In genomic region chr7:125663654-125664053, GRCm38 (mm10) we compare ENCODE assay signal across 22 mouse cellular contexts. TPM values are rescaled to one million over a fixed set of nuclear protein-coding genes. Genes with fewer than 3 reads are reported as not detected.
A peak's percentile ranks its signal among the peaks of the same experiment; 100 is the strongest.
DNase-seq lines count a peak whose midpoint lies in the region; ATAC-seq and TF ChIP-seq lines count a peak whose summit lies in the region.
"Had no signal": no experiment of that assay in that cellular context is flagged by ENCODE, and none has a peak within 500 bp of the region (broad histone marks: within the 10 kb centered on the region; RNA-seq: fewer than 3 reads in every experiment).

No protein-coding gene starts in this region.

- H3K4me2 ChIP-seq in heart, embryonic 13.5 days: no peak overlapping the region
- H3K4me2 ChIP-seq in heart, embryonic 16.5 days (ENCODE audit: low read depth, low read length): no peak overlapping the region
- no peak overlapping the region for H3K4me2 ChIP-seq in heart, postnatal 0 days (ENCODE audit: low read depth, low read length)
- no peak overlapping the region for H3K4me2 ChIP-seq in heart, embryonic 12.5 days

- WGBS in heart, embryonic 13.5 days: 68% methylated on average over 3 of the region's 3 CpGs
- WGBS in heart, embryonic 16.5 days: 59% methylated on average over 3 of the region's 3 CpGs
- WGBS in heart, embryonic 10.5 days: 78% methylated on average over 3 of the region's 3 CpGs
- 54% methylated on average over 3 of the region's 3 CpGs for WGBS in heart, postnatal 0 days
- WGBS in heart, embryonic 12.5 days: 55% methylated on average over 3 of the region's 3 CpGs

- H3K4me3 ChIP-seq in heart, embryonic 13.5 days: no peak overlapping the region
- H3K4me3 ChIP-seq in heart, embryonic 16.5 days (ENCODE audit: low read length): no peak overlapping the region
- no peak overlapping the region for H3K4me3 ChIP-seq in heart, embryonic 10.5 days
- no peak overlapping the region for H3K4me3 ChIP-seq in heart, postnatal 0 days (ENCODE audit: low read depth, low read length)
- no peak overlapping the region for H3K4me3 ChIP-seq in heart, embryonic 12.5 days

- H3K27ac ChIP-seq in heart, embryonic 13.5 days (replicated peaks): 0 out of 2 replicates have a peak overlapping the region, but pooled peaks have one; percentile 12
- H3K27ac ChIP-seq in heart, embryonic 16.5 days (ENCODE audit: low read length): no peak overlapping the region
- no peak overlapping the region for H3K27ac ChIP-seq in heart, embryonic 10.5 days
- 0 out of 2 replicates have a peak overlapping the region, but pooled peaks have one; percentile 18 for H3K27ac ChIP-seq in heart, postnatal 0 days (ENCODE audit: low read depth)
- no peak overlapping the region for H3K27ac ChIP-seq in heart, embryonic 12.5 days (ENCODE audit: poor library complexity, severe bottlenecking)

- no peak overlapping the region for H3K9ac ChIP-seq in heart, embryonic 13.5 days
- H3K9ac ChIP-seq in heart, embryonic 16.5 days (ENCODE audit: low read length): no peak overlapping the region
- H3K9ac ChIP-seq in heart, postnatal 0 days (replicated peaks; ENCODE audit: low read depth, low read length): no peak overlapping the region
- H3K9ac ChIP-seq in heart, embryonic 12.5 days: no peak overlapping the region

- H3K27me3 ChIP-seq in heart, embryonic 13.5 days (replicated peaks): no peaks in the 10 kb centered on the region
- H3K27me3 ChIP-seq in heart, embryonic 16.5 days (ENCODE audit: control insufficient read depth, insufficient read depth, low read length): no peaks in the 10 kb centered on the region
- no peaks in the 10 kb centered on the region for H3K27me3 ChIP-seq in heart, embryonic 10.5 days (ENCODE audit: insufficient read depth, poor library complexity, severe bottlenecking)
- H3K27me3 ChIP-seq in heart, postnatal 0 days (ENCODE audit: control insufficient read depth, insufficient read depth, low read length): no peaks in the 10 kb centered on the region
- no peaks in the 10 kb centered on the region for H3K27me3 ChIP-seq in heart, embryonic 12.5 days (replicated peaks)
- H3K27me3 ChIP-seq: CH12.LX, Patski had no signal

- no peak for ATAC-seq in heart, embryonic 13.5 days (ENCODE audit: extremely low read depth, insufficient number of reproducible peaks, low FRiP score, low TSS enrichment)
- ATAC-seq in heart, embryonic 16.5 days (replicated peaks; ENCODE audit: extremely low read depth, insufficient read depth, low FRiP score): peak; percentile 14; the same call in 1 of the 2 replicates
- peak; percentile 82 for ATAC-seq in heart, postnatal 0 days (ENCODE audit: insufficient read depth, low read depth)
- no peak for ATAC-seq in heart, embryonic 12.5 days (ENCODE audit: insufficient number of reproducible peaks, low FRiP score)
- ATAC-seq: activated CD4-positive, CD25-positive, alpha-beta regulatory T cell, adult 4 months; CD4-positive, CD25-positive, alpha-beta regulatory T cell, adult 4 months; Patski had no signal

- intact Hi-C loops in heart, postnatal 10 days (cut with DNase I): no loop called here

- 0 out of 2 replicates have a peak, but pooled peaks cover 3% of the 10 kb centered on the region for H3K4me1 ChIP-seq in heart, embryonic 13.5 days
- H3K4me1 ChIP-seq in heart, embryonic 16.5 days (ENCODE audit: control insufficient read depth, insufficient read depth, low read length): no peaks in the 10 kb centered on the region
- H3K4me1 ChIP-seq in heart, embryonic 10.5 days: no peaks in the 10 kb centered on the region
- H3K4me1 ChIP-seq in heart, postnatal 0 days (ENCODE audit: control insufficient read depth, insufficient read depth): no peaks in the 10 kb centered on the region
- no peaks in the 10 kb centered on the region for H3K4me1 ChIP-seq in heart, embryonic 12.5 days (replicated peaks)

- DNase-seq in heart, postnatal 4 days: no peak
- no peak for DNase-seq in heart, embryonic 10.5 days (ENCODE audit: low spot score)
- DNase-seq in heart, postnatal 0 days (ENCODE audit: low spot score): peak; percentile 19
- no peak for DNase-seq in heart, adult 11 months
- DNase-seq in heart, postnatal 10 days: peak; percentile 40 to 54
- DNase-seq: adrenal gland, adult 2 months; adrenal gland, adult 8-10 months; adrenal gland, postnatal 10 days; adrenal gland, postnatal 14 days; adrenal gland, postnatal 25 days; adrenal gland, postnatal 36 days; B cell, adult 2 months; cerebellum, adult 11 months; cerebellum, adult 11-12 months had no signal

- no peaks in the 10 kb centered on the region for H3K9me3 ChIP-seq in heart, embryonic 13.5 days
- no peaks in the 10 kb centered on the region for H3K9me3 ChIP-seq in heart, embryonic 16.5 days (replicated peaks; ENCODE audit: control insufficient read depth, low read length)
- H3K9me3 ChIP-seq in heart, embryonic 10.5 days: no peaks in the 10 kb centered on the region
- no peaks in the 10 kb centered on the region for H3K9me3 ChIP-seq in heart, postnatal 0 days (replicated peaks; ENCODE audit: control insufficient read depth, low read length)
- H3K9me3 ChIP-seq in heart, embryonic 12.5 days (replicated peaks): no peaks in the 10 kb centered on the region
- H3K9me3 ChIP-seq: G1E had no signal

- TF ChIP-seq EP300 in heart, postnatal 0 days (IDR thresholded peaks at IDR 0.05; ENCODE audit: low read depth): 0 out of 2 replicates have a peak, but pooled peaks have one; percentile 11

- TF ChIP-seq CTCF in heart, postnatal 0 days (IDR thresholded peaks at IDR 0.05; ENCODE audit: low read depth): no peak

- H3K36me3 ChIP-seq in heart, embryonic 13.5 days: peaks cover 100% of the 10 kb centered on the region
- H3K36me3 ChIP-seq in heart, embryonic 16.5 days (ENCODE audit: control insufficient read depth, insufficient read depth): peaks cover 73% of the 10 kb centered on the region
- H3K36me3 ChIP-seq in heart, embryonic 10.5 days: peaks cover 100% of the 10 kb centered on the region
- H3K36me3 ChIP-seq in heart, postnatal 0 days (replicated peaks; ENCODE audit: control insufficient read depth, insufficient read depth, low read length): peaks cover 84% of the 10 kb centered on the region
- peaks cover 93% of the 10 kb centered on the region for H3K36me3 ChIP-seq in heart, embryonic 12.5 days

RNA-seq across cellular contexts. Expression of gene Gtf3c1, which starts 43.9 kb away (rescaled TPM):
- polyA plus RNA-seq in heart, embryonic 13.5 days (2015; fragmentation: Nextera tagmentation; extraction: Ambion mirVana): 25.5 and 26.0 TPM in 2 replicates
- total RNA-seq in heart, postnatal 4 days (2021): 10 to 100 TPM; 87.6 to 97.4 TPM
- polyA plus RNA-seq in heart, embryonic 16.5 days (2015; fragmentation: Nextera tagmentation; extraction: Ambion mirVana): 25.8 and 32.4 TPM in 2 replicates
- 36.2 and 43.6 TPM in 2 replicates for polyA plus RNA-seq in heart, embryonic 10.5 days (2016; fragmentation: Nextera tagmentation; extraction: Ambion mirVana)
- total RNA-seq in heart, postnatal 0 days (2014; rRNA removed; ENCODE audit: low replicate concordance): 66.6 and 70.8 TPM in 2 replicates
- polyA plus RNA-seq in heart, postnatal 0 days (2015; fragmentation: Nextera tagmentation; extraction: Ambion mirVana): 14.5 and 14.9 TPM in 2 replicates
- 10 to 100 TPM; 73.5 to 87.1 TPM for total RNA-seq in heart, postnatal 10 days (2021)
- 43.7 TPM in 2 replicates for polyA plus RNA-seq in heart, embryonic 12.5 days (2016; fragmentation: Nextera tagmentation; extraction: Ambion mirVana)

RNA-seq across cellular contexts. Expression of gene D430042O09Rik, which starts 44.0 kb away (rescaled TPM):
- polyA plus RNA-seq in heart, embryonic 13.5 days (2015; fragmentation: Nextera tagmentation; extraction: Ambion mirVana): 6.9 and 8.2 TPM in 2 replicates
- total RNA-seq in heart, postnatal 4 days (2021): 10 to 100 TPM; 19.0 to 20.6 TPM
- polyA plus RNA-seq in heart, embryonic 16.5 days (2015; fragmentation: Nextera tagmentation; extraction: Ambion mirVana): 7.9 and 8.0 TPM in 2 replicates
- polyA plus RNA-seq in heart, embryonic 10.5 days (2016; fragmentation: Nextera tagmentation; extraction: Ambion mirVana): 9.2 and 11.1 TPM in 2 replicates
- total RNA-seq in heart, postnatal 0 days (2014; rRNA removed; ENCODE audit: low replicate concordance): 19.1 and 23.9 TPM in 2 replicates
- 3.4 and 4.5 TPM in 2 replicates for polyA plus RNA-seq in heart, postnatal 0 days (2015; fragmentation: Nextera tagmentation; extraction: Ambion mirVana)
- total RNA-seq in heart, postnatal 10 days (2021): 10 to 100 TPM; 14.7 to 17.3 TPM
- polyA plus RNA-seq in heart, embryonic 12.5 days (2016; fragmentation: Nextera tagmentation; extraction: Ambion mirVana): 9.4 and 10.3 TPM in 2 replicates

Comparison
In these comparisons a context has a peak if more than half of its experiments do, and no peak if none do; other contexts are left out.
1. ATAC-seq: peak in heart, embryonic 16.5 days (single experiment) and heart, postnatal 0 days (single experiment); none in heart, embryonic 13.5 days (single experiment) and heart, embryonic 12.5 days (single experiment).
2. H3K27ac ChIP-seq: peak in heart, embryonic 13.5 days (single experiment) and heart, postnatal 0 days (single experiment); none in heart, embryonic 16.5 days (single experiment), heart, embryonic 10.5 days (single experiment) and heart, embryonic 12.5 days (single experiment).
3. DNase-seq: peak in heart, postnatal 0 days (single experiment) and heart, postnatal 10 days (2 of 2); none in heart, postnatal 4 days (single experiment), heart, embryonic 10.5 days (single experiment) and heart, adult 11 months (single experiment).